Mouse (Mus musculus): ENCODE data around the gene Ino80b.
"Not testable (repeated sequence)": the region's sequence is repeated elsewhere in the genome, so short reads cannot be mapped to it uniquely, and the experiment has no call there.

The Ino80b gene

DNA sequence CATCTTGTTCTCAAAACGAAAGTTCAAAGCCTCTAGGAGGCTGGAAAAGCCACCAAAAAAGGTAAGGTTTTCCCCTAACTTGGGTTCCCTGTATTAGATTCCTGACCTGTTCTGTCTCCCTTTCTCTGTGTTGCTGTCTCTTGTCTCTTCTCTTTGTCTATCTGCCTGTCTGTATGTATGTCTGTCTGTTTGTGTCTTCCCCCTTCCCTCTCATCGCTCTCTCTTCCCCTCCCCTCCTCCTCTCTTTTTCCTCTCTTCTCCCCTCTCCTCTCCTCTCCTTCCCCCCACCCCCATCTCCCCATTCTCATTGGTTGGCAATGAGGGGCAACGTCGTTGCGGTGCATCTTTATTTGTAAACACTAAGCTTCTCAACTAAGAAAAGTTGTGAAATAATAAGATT is at the start of gene Ino80b:
Gene Ino80b, minus strand, starts transcription at position 101 of the 400 bp plus-strand sequence.
- in situ Hi-C loops (cut with MseI, MboI), result no loop called here

DNA sequence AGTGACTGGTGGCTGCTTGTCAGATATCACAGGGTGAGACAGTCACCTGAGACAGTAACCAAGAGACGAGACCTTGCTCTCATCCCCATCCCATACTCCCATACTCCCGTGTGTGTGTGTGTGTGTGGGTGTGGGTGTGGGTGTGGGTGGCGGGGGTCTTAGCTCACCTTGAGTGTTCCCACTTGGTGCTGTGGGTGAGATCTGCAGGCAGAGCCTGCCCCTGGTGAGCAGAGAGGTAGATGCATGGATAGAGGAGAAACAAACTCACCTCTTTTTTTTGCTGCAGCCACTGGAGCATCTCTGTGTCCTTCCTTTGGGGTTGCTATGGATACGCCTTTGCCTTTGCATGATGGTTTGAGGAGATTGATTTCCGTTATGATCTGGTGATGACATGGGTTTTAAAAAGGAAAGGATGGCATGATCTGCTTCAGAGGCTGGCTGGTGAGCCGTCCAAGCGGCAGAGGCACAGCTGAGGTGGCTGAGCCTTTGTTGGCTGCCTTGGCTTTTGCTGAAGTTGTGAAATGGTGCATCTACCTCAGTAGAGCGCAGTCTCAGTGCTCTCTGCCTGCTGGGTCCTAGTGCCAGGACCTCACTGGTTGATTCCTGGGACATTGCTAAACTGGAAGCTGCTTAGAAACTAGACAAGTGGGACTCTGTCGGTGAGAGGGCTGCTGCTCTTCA is 47.1 kb upstream of the Ino80b start:
- in situ Hi-C loops (cut with MseI, MboI), result no loop called here

DNA sequence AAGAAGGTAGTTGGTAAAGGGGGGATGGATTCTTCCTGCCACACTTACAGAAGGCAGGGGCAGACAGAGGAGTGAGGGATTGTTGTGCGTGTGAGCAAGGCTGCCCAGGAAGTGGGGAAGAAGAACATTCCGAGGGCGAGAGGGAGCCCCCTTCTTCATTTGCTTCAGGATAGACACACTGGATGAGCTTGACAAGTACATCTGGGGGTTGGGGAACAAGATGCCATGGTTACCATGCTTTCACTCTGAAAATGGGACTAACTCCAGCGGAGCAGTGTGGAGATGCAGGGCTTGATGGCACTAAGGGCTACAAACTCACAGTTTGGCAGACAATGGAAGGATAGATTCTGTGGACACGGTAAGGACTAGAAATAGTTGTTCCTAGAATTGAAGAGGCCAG is 45.8 kb upstream of the Ino80b start:
- in situ Hi-C loops (cut with MseI, MboI), result no loop called here

DNA sequence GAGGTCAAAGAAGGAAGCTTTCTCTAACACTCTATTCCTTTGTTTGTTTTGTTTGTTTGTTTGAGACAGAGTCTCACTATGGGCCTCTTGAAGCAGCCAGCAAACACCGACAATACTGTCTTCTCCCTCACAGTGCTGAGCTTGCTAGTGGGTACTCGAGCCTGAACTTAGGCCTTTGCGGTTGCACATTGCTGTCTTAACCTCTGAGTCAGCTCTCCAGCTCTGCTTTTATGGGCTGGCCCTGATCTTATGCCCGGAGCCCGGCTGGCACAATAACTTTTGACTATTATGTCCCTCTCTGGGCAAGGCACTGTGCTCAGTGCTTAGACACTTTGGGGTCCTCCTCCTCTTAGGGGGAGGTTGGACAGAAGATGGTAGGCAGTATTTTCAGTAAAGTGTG is 44.6 kb upstream of the Ino80b start:
- in situ Hi-C loops (cut with MseI, MboI), result loop anchor here (5.0 to 10.0 kb wide), 2 partner anchors 97 to 175 kb away; no protein-coding TSS in a partner anchor

DNA sequence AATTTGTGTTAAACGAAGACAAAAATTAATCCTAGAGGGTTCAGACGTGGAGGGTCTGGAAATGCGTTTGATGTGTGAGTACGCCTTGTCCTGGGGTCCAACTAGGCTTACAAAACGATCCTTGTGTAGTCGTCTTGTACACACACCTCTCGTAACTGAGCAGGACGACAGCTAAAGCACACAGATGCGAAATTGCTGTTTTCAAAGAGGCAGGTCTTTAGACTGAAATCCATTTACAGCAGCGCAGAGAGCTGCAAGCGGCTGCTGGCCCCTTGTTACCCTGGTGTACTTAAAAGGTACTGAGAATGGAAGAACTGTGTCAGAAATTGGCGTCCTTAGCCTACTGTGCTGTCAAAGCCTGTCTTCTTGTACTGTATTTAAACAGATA is 41.0 kb upstream of the Ino80b start:
- in situ Hi-C loops (cut with MseI, MboI), result loop anchor here (5.0 to 10.0 kb wide), 2 partner anchors 101 to 171 kb away; no protein-coding TSS in a partner anchor

DNA sequence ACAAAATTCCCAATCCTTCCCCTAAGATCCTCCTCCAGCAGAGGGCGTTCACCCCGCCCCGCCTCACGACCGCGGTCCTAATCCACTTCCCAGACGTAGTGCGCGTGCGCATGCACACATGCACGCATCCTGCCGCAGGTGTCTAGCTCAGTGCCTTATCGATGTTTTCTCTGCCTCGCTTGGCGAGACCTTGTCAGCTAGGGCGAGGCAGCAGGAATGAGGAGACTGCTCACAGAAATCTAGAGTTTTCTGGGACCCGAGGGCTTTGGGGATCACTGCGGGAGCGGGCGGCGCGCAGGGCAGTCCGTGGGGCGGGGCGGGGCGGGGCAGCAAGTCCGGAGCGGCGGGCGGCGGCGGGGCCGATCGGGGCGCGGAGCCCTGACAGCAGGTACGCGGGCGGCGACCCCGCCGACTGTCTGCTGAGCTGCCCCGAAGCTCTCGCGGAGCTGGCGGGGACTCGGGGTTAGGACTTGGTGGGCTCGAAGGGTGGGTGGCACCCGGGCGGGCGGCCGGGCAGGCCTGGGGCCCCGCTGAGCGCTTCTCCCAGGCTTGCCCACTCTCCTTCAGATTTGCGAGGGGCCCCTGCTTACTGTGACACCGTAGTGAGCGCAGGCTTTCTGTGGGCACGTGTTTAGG is 40.5 kb upstream of the Ino80b start, which contains the start of gene Dctn1:
Gene Dctn1, plus strand, starts transcription at position 314 of the 636 bp plus-strand sequence.
- in situ Hi-C loops (cut with MseI, MboI), result loop anchor here (5.0 to 10.0 kb wide), 2 partner anchors 102 to 171 kb away; no protein-coding TSS in a partner anchor

DNA sequence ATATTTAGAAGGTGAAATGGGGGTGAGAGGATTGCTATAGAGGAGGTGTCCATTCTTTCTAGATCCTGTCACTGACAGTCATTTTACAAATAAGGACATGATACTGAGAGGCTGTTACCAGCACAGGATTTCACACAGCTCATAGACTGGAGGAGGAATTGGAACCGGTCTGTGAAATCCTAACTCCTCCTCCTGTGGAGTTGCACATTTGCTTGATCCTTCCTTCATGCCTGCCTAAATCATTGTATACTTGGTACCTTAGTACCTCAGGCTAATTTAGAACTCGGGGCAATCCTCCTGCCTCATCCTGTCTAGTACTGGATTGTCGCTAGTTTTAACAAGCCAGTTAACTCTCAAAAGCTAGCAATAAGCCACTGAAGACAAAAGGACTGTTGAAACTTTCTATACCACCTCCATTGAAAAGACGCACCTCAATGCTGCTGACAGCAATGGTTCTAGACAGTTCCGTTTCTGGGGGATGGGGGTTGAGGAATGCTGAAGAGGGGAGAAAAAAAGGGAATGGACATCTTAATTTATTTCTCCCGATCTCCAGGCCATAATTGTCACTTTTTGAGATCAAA is 39.9 kb upstream of the Ino80b start:
- in situ Hi-C loops (cut with MseI, MboI), result loop anchor here (5.0 to 10.0 kb wide), 2 partner anchors 102 to 170 kb away; no protein-coding TSS in a partner anchor

DNA sequence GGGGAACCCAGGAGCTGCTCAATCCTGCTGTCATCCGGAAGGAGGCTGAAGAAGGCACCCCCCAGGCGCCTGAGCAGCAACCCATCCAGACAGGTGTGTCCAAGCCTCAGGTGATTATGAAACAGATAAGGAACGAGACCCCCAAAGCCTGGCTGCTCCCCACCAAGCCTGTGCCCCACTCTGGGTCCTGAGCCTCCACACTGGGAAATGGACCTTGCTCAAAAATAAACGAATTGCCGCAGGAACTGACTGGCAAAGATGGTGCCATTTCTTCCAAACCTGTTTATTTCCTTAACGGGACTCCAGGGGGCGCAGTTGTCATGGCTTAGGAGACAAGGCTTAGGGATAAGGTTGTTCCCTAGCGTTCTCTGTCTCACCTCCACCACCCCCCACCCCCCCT is 37.5 kb upstream of the Ino80b start:
- in situ Hi-C loops (cut with MseI, MboI), result loop anchor here in 1 of 2 experiments (10.0 kb wide), 1 partner anchor 168 kb away; no protein-coding TSS in a partner anchor

DNA sequence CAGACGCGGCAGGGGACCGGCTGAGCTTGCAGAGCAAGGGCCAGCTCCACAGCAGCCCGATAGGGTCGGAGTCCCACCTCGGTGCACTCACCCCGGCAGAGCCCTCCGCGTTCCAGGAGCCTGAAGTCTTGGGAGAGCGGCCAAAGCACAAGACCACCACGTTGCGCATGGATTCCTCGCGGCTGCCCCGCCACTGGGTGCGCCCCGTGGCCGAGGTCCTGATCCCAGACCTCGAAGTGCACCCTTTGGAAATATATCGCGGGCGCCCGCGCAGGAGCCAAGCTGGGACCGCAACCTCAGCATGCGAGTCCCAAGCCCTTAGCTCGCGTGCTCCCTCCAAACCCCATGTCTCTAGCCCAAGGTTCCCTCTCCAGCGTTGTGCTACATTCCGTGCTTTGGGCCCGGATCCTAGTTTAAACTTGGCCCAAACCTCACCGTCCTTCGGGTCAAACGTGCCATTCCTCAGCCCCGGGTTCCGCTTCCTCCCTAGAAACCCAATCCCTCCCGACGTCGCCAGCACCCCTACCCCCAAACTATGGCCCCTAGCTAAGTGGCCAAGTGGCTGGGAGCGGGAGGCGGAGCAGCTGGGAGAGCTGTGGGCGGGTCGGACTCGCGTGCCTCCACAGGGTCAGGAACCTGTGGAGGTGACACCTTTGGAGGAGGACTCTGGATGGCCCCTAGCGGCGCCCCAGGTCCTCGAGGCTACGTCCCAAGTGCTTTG is 36.9 kb upstream of the Ino80b start:
- in situ Hi-C loops (cut with MseI, MboI), result loop anchor here in 1 of 2 experiments (10.0 kb wide), 1 partner anchor 167 kb away; no protein-coding TSS in a partner anchor

DNA sequence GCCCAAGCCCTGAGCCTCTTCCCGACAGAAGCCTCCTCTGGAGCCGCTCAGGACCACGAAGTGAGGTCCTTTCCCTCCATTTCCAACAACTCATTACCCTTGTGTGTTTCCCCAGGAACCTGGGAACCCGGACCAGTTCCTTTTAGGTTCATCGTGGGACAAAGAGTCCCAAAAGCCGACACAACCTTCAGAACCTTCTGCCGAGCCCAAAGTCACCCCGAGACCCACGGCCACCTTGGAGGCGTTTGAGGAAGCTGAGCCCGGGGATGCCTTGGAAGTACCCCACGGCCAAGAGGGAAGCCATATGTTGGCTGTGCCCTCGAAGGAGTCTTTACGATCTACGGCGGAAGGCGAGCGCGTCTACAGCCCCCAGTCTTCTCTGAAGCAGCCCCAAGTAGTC is 36.2 kb upstream of the Ino80b start:
- in situ Hi-C loops (cut with MseI, MboI), result loop anchor here in 1 of 2 experiments (10.0 kb wide), 1 partner anchor 167 kb away; no protein-coding TSS in a partner anchor

DNA sequence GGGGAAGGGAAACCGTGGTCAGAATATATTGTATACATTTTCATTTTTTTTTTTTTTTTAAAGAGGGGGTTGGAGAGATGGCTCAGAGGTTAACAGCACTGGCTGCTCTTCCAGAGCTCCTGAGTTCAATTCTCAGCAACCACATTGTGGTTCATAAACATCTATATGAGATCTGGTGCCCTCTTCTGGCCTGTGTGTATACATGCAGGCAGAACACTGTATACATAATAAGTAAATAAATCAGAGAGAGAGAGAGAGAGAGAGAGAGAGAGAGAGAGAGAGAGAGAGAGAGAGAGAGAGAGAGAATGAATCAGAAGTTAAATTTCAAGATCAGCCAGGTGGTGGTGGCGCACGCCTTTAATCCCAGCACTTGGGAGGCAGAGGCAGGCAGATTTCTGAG is 34.2 kb upstream of the Ino80b start:
- in situ Hi-C loops (cut with MseI, MboI), result not testable (repeated sequence)

DNA sequence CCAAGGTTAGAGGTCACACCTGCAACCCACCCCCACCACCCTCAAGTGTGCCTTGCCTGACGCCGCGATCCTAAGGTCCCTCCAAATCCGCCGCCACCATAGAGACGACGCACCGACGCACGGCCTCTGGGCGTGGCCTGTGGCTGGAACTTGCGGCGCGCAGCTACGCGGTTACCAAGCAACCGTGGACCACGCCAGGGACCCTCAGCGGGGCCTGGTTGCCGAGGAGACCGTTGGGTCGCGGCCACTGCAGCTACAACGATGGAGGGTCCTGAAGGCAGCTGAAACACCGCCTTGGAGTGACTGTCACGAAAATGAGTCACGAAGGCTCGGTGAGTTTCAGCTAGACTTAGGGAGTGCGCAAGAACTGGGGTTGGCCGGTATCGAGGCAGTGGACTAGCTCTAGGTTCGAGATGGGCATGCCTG is 31.0 kb upstream of the Ino80b start, which contains the start of the genes Wdr54 and 1700003E16Rik:
Gene Wdr54, minus strand, starts transcription at position 139 of the 426 bp plus-strand sequence.
Gene 1700003E16Rik, plus strand, starts transcription at position 146 of the 426 bp plus-strand sequence.
- in situ Hi-C loops (cut with MseI, MboI), result no loop called here

DNA sequence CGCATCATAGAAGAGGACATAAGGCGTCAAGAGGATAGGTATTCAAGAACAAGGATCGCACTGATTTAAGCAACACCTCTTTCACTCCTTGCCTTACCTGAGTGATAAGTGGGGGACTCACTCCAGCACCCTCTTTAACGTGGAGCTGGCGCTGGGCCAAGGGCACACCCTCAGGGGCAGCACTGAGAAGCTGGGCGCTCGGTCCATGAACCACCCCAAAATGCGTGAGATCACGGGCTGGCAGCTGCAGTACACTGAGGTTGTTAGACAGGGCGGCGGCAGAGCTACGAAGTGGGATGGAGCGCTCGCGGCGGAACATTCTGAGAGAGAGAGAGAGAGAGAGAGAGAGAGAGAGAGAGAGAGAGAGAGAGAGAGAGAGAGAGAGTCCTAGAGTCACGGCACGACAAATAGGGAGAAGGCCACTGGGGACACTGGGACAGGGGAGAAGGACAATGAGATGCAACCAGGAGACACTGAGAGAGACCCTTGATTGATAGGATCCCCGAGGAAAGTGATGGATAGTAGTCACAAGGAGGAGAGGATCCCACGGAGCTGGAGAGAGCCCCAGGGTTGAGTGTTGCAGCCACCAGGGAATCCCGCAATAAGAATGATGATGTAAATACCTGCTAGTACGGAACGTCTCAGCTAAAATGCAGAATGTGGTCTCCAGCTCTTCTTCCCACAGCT is 30.5 kb upstream of the Ino80b start:
- in situ Hi-C loops (cut with MseI, MboI), result no loop called here

DNA sequence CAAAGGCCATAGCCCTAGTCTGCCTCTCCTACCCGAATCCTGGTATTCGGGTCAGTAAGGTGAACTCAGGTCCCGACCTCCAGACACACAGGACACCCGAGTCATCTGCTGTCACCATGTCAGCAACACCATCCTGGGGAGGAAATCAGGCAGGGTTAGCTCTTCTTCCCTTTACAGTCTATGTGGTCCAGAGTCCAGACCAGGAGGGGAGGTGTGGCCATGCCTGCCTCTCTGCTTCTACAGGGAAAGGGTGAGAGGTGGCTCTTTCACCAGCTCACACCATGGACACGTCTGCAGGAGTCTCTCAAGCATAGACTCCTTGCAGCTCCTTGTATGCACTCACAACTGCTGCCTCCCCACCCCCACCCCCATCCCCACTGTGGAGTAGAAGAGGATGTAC is 28.3 kb upstream of the Ino80b start:
- in situ Hi-C loops (cut with MseI, MboI), result no loop called here

DNA sequence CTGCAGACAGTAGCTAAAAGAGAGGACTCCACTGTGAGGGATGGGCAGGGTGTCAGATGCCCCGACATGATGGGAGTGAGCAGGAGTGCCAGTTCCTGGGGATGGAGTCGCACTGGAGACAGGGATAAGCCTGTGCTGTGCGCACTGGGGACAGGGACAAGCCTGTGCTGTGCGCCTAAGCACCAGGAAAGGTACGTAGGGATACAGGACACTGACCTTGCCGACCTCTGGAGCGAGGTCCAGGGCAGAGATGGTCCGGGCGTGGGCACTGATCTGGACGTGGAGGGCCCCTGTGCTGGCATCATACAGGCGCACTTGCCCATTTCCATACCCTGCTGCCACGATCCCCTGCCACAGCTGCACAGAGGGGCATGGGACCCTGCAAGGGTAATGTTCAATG is 27.8 kb upstream of the Ino80b start:
- in situ Hi-C loops (cut with MseI, MboI), result no loop called here

DNA sequence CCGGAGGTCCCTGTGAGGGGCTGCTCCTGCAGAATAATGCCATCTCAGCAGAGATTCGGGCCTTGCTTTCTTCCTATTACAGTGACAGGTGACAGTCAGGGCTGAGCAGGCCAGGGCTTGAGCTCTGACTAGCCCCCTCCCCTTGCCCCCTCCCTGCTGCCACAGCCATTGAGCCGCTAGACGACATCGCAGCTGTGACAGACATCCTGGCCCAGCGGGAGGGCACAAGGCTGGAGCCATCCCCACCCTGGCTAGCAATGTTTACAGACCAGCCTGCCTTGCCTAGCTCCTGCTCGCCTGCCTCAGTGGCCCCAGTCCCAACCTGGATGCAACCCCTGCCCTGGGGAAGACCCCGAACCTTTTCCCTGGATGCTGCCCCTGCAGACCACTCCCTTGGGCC is 26.5 kb upstream of the Ino80b start:
- in situ Hi-C loops (cut with MseI, MboI), result no loop called here

DNA sequence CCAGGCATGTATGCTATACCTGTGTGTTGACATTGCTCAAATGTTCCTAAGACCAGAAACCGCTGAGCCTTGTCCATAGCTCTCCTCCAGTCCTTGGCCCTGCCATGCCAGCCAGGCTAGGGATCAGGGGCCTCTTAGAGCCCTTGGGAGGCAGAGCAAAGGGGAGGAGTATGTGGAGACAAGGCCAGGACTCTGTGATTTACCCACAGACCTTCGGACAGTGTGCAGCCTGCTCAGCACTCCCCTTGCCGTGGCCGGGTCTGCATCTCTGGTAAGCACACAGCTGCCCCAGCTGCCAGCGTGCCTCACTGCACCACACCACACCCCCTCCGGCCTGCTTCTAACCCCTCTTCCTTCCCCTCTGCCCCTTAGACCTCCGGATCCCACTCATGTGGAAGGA is 22.0 kb upstream of the Ino80b start:
- in situ Hi-C loops (cut with MseI, MboI), result no loop called here

DNA sequence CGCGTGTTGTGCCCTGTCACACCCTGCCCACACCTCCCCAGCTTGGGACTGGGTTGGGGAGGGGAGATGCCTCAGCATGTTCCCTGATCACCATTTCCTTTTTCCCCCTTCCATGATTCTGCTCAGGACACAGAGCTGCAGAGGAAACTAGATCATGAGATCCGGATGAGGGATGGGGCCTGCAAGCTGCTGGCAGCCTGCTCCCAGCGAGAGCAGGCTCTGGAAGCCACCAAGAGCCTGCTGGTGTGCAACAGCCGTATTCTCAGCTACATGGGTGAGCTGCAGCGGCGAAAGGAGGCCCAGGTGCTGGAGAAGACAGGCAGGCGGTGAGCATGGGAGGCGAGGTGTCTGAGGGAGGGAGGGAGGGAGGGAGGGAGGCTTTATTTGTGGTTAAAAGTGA is 20.6 kb upstream of the Ino80b start:
- in situ Hi-C loops (cut with MseI, MboI), result no loop called here

DNA sequence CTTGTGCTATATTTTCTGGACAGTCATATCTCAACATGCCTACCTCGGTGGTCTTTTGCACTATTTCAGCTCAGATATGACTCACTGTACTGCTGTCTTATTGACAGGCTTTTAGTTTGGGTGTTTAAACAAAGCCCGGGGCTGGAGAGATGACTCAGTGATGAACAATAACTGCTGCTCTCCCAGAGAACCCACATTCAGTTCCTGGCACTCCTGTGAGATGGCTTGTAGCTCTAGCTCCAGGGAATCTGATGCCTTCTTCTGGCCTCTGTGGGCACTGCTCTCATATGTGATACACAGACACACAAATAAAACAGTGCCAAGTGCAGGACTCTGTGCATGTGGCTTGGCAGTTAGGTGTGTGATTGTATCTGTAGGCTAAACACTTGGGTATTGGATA is 20.0 kb upstream of the Ino80b start:
- in situ Hi-C loops (cut with MseI, MboI), result no loop called here

DNA sequence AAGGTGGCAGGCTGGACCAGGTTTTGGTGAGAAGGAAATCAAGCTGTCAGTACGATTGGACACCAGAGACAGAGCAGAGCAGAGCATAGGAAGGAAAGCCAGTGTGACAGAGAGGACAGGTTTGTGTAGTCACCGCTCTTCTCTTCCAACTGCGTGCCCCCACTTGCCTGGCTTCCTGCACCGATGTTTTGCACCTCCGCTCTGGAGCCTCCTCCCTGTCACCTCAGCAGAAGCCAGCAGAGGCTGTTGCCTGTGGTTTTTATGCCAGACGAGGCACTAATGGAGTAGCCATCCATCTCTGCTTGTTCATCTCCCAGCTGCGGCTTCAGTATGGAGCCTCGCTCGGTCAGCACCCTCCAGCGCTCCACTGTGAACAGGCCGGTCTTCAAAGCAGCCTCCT is 17.7 kb upstream of the Ino80b start:
- in situ Hi-C loops (cut with MseI, MboI), result no loop called here

DNA sequence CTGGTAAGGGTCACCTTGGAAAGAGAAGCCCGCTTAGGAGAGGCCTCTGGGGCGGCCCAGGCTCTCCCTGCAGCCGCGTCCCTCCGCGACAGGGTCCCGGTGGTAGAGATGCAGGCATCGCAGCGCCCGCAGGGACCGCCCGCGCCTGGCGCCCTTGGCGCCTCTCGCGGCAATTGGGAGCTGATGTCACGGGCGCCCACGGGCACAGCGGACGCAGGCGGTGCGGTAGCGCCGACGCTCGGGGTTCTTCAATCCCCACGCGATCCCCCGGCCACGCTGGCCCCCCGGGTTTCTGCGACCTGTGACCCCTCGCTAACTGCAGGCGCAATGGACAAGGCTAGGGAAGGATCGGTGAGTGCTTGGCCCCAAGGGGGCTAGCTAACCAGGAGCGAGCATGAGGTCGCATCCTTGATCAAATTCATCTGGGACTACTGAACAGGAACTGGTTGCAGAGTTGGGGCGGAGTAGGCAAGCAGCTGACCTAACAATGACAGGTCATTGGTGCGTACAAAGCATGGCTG is 17.0 kb upstream of the Ino80b start:
- in situ Hi-C loops (cut with MseI, MboI), result no loop called here
